Mouse (Mus musculus): ENCODE measurements around the gene Hdgf. TPM values are rescaled to one million over a fixed set of nuclear protein-coding genes. Genes with fewer than 3 reads are reported as not detected.
A peak's percentile ranks its signal among the peaks of the same experiment; 100 is the strongest.

The Hdgf gene
- polyA plus RNA-seq, 1 experiment from 2014 or later = 520 TPM

DNA sequence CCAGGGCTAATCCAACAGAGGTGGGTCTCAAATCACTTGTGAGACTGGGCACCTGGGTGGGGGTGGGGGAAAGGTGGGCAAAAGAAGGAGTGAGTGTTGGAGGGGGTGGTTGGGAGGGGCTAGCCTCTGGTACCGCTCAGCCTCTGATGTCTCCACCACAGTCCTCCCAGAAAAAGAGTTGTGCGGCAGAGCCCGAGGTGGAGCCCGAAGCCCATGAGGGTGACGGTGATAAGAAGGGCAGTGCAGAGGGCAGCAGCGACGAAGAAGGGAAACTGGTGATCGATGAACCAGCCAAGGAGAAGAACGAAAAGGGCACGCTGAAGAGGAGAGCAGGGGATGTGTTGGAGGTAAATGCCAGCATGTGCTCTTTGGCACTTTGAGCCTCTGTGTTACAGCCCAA, 7.8 kb downstream of the Hdgf start:
- Histone ChIP-seq H3K9me3 (ENCODE audit: control insufficient read depth, low read length) (no peaks in the 10 kb centered on the region), H3K4me2 (no peak overlapping the region), H3K4me1 (replicated peaks; ENCODE audit: control insufficient read depth, insufficient read depth, low read length) (peaks cover 41% of the 10 kb centered on the region), H3K4me3 (ENCODE audit: low read depth, low read length) (no peak overlapping the region), H3K27me3 (replicated peaks; ENCODE audit: control insufficient read depth, insufficient read depth, low read length) (no peaks in the 10 kb centered on the region), H3K9ac (ENCODE audit: low read depth, low read length) (no peak overlapping the region), H3K27ac (ENCODE audit: low read depth, low read length) (no peak overlapping the region), H3K36me3 (ENCODE audit: control insufficient read depth, insufficient read depth, low read length) (peaks cover 33% of the 10 kb centered on the region)
- WGBS = 83% methylated on average over 10 of the region's 10 CpGs
- ATAC-seq (replicated peaks; ENCODE audit: low FRiP score) = no peak
- DNase-seq (ENCODE audit: low spot score) = no peak

DNA sequence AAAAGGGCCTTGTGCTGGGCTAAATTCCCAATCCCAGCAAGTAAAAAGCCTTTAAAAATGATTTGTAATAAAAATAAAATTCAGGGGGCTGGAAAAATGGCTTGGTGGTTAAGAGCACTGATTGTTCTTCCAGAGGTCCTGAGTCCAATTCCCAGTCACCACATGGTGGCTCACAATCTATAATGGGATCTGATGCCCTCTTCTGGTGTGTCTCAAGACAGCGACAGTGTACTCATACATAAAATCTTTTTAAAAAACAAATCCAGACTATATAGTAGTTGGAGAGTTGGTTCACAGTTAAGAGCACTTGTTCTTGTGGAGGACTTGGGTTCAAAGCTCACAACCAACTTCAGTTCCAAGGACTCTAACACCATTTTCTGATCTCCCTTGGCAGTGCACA, 10.9 kb downstream of the Hdgf start:
- DNase-seq (ENCODE audit: low spot score) (no peak), ATAC-seq (replicated peaks; ENCODE audit: low FRiP score) (no peak)
- 86% methylated on average over 1 of the region's 1 CpGs for WGBS
- H3K36me3 ChIP-seq (ENCODE audit: control insufficient read depth, insufficient read depth, low read length) = peaks cover 37% of the 10 kb centered on the region
- no peak overlapping the region for H3K4me3 ChIP-seq (ENCODE audit: low read depth, low read length)
- no peaks in the 10 kb centered on the region for H3K27me3 ChIP-seq (replicated peaks; ENCODE audit: control insufficient read depth, insufficient read depth, low read length)
- H3K4me2 ChIP-seq = no peak overlapping the region
- no peaks in the 10 kb centered on the region for H3K9me3 ChIP-seq (ENCODE audit: control insufficient read depth, low read length)
- no peak overlapping the region for H3K27ac ChIP-seq (ENCODE audit: low read depth, low read length)
- H3K9ac ChIP-seq (ENCODE audit: low read depth, low read length) = no peak overlapping the region
- H3K4me1 ChIP-seq (replicated peaks; ENCODE audit: control insufficient read depth, insufficient read depth, low read length) = peaks cover 11% of the 10 kb centered on the region; the same call in 1 of the 2 replicates

DNA sequence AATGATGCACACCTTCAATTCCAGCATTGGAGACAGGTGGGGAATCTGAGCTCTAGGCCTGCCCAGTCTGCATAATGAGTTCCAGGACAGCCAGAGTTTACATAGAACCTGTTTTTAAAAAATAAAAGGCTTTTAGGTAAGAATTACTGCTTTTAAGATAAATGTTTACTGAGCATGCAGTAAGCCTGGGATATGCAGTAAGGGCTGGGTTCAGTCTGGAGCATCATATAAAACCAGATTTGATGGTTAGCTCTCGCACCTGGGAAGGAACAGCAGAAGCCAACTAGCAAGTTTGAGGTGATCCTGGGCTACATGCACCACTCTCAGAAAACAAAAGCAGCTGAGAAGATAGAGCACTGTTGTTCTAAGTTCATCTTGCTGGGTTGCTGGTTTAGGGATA, 12.4 kb downstream of the Hdgf start:
- Histone ChIP-seq H3K27me3 (replicated peaks; ENCODE audit: control insufficient read depth, insufficient read depth, low read length) (no peaks in the 10 kb centered on the region), H3K4me1 (replicated peaks; ENCODE audit: control insufficient read depth, insufficient read depth, low read length) (peaks cover 3% of the 10 kb centered on the region; the same call in 1 of the 2 replicates), H3K9ac (ENCODE audit: low read depth, low read length) (no peak overlapping the region; the same call in 1 of the 2 replicates), H3K36me3 (ENCODE audit: control insufficient read depth, insufficient read depth, low read length) (peaks cover 42% of the 10 kb centered on the region), H3K27ac (ENCODE audit: low read depth, low read length) (0 out of 2 replicates have a peak overlapping the region, but pooled peaks have one; percentile 38), H3K9me3 (ENCODE audit: control insufficient read depth, low read length) (no peaks in the 10 kb centered on the region), H3K4me3 (ENCODE audit: low read depth, low read length) (peak overlapping the region; percentile 73; the same call in 1 of the 2 replicates), H3K4me2 (peak overlapping the region; percentile 84)
- ATAC-seq (replicated peaks; ENCODE audit: low FRiP score) (no peak), DNase-seq (ENCODE audit: low spot score) (no peak)
- WGBS = 82% methylated on average over 1 of the region's 1 CpGs

DNA sequence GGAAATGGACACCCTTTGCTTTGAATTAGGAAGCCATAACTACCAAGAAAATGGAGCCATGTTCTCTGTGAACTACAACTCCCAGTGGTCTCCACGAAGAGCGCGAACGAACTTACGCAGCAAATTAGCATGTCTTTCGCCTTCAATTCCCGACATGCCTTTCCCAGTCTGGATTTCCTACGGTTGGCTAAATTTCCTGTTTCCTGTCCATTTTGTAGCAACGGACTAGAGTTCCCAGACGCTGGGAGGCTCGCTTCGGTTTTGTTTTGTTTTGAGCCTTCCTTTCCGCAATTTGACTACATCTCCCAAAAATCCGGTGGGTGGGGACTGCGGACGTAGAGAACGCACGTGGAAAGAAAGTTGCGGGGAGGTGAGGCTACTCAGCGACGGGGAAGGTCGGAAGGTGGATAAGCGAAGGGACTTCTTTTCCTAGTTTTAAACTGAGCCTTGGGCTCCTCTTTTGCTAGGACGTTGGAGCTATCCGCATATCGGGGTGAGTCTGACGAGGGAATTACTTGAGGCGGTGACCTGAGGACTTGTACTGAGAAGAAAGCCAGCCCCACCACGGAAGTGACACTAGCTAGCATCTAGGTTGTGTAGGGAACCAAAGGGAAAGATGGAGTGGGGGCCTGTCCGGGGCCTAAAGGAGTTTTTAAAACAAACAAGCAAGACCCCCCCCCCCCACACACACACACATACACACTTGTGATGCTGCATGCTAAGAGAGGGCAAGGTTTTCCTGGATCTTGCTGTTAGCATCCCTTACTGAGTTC, 13.4 kb downstream of the Hdgf start, which contains the start of gene Mrpl24:
TSS of gene Mrpl24 (plus strand) at position 171 of the 773 bp plus-strand sequence.
- WGBS = under 1% methylated on average over 30 of the region's 30 CpGs
- Histone ChIP-seq H3K9ac (ENCODE audit: low read depth, low read length) (peak within 1 kb of the TSS; percentile 87), H3K36me3 (ENCODE audit: control insufficient read depth, insufficient read depth, low read length) (peaks cover 47% of the 10 kb centered on the region), H3K4me2 (peak within 1 kb of the TSS; percentile 84), H3K4me3 (ENCODE audit: low read depth, low read length) (peak within 1 kb of the TSS; percentile 73), H3K9me3 (ENCODE audit: control insufficient read depth, low read length) (no peaks in the 10 kb centered on the region), H3K4me1 (replicated peaks; ENCODE audit: control insufficient read depth, insufficient read depth, low read length) (peaks cover 3% of the 10 kb centered on the region; the same call in 1 of the 2 replicates), H3K27me3 (replicated peaks; ENCODE audit: control insufficient read depth, insufficient read depth, low read length) (no peaks in the 10 kb centered on the region), H3K27ac (ENCODE audit: low read depth, low read length) (peak within 1 kb of the TSS; percentile 80)
- DNase-seq (ENCODE audit: low spot score) (peak; percentile 78), ATAC-seq (replicated peaks; ENCODE audit: low FRiP score) (peak; percentile 72)

DNA sequence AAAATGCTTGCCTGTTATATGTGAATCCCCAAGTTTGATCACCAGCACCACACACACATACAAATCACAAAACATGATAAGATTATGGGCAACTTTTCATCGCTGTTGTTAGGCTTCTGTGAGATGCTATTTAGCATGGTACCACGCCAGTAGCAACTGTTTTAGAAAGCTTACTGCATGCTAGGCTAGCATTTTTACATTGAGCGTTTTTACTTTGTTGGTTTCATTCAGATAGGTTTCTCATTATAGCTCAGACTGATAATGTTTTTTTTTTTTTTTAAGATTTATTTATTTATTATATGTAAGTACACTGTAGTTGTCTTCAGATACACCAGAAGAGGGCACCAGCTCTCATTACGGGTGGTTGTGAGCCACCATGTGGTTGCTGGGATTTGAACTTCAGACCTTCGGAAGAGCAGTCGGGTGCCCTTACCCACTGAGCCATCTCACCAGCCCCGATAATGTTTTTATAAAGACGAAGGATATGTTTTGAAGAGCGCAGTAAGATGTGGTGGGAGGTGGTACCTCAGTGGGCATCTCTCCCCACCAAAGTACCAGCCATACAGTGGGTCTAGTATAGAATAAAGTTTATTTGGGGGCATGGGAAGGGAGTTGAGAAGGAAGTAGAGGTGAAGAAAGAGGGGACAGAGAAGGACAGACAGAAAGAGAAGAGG, 14.3 kb downstream of the Hdgf start:
- peak overlapping the region; percentile 87 for H3K9ac ChIP-seq (ENCODE audit: low read depth, low read length)
- DNase-seq (ENCODE audit: low spot score) = no peak
- H3K27ac ChIP-seq (ENCODE audit: low read depth, low read length) = no peak overlapping the region

DNA sequence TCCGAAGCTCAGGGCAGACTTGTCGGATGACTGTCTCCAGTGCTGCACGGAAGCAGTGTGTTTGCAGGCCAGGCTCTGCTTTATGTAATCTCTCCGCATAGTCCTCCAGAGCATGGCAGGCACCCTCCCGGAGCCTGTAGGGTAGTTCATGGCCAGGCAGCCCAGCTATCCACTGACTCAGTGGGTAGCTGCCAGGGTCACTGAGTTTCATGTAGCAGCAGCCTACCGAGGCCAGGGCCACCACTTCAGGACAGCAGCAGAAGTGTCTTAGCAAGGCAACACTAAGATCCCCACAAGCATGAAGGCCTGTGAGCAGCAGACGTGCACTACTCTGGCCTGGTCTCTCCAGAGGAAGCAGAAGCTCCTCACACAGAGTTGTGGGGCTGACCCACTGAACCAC, 18.9 kb downstream of the Hdgf start:
- H3K4me1 ChIP-seq (replicated peaks; ENCODE audit: control insufficient read depth, insufficient read depth, low read length) = peaks cover 4% of the 10 kb centered on the region; the same call in 1 of the 2 replicates
- H3K4me3 ChIP-seq (ENCODE audit: low read depth, low read length) = no peak overlapping the region
- H3K9me3 ChIP-seq (ENCODE audit: control insufficient read depth, low read length) = no peaks in the 10 kb centered on the region
- WGBS = 92% methylated on average over 7 of the region's 7 CpGs
- H3K4me2 ChIP-seq = no peak overlapping the region
- no peak overlapping the region for H3K27ac ChIP-seq (ENCODE audit: low read depth, low read length)
- ATAC-seq (replicated peaks; ENCODE audit: low FRiP score) (no peak), DNase-seq (ENCODE audit: low spot score) (no peak)
- no peak overlapping the region for H3K9ac ChIP-seq (ENCODE audit: low read depth, low read length)
- H3K27me3 ChIP-seq (replicated peaks; ENCODE audit: control insufficient read depth, insufficient read depth, low read length) = no peaks in the 10 kb centered on the region
- peaks cover 35% of the 10 kb centered on the region for H3K36me3 ChIP-seq (ENCODE audit: control insufficient read depth, insufficient read depth, low read length)

More for the DNA sequence above, 14.3 kb downstream of the Hdgf start:
- H3K27me3 ChIP-seq (replicated peaks; ENCODE audit: control insufficient read depth, insufficient read depth, low read length) = no peaks in the 10 kb centered on the region
- H3K4me2 ChIP-seq = peak overlapping the region; percentile 84
- no peak for ATAC-seq (replicated peaks; ENCODE audit: low FRiP score)
- no peaks in the 10 kb centered on the region for H3K9me3 ChIP-seq (ENCODE audit: control insufficient read depth, low read length)
- peaks cover 46% of the 10 kb centered on the region for H3K36me3 ChIP-seq (ENCODE audit: control insufficient read depth, insufficient read depth, low read length)
- H3K4me3 ChIP-seq (ENCODE audit: low read depth, low read length) = peak overlapping the region; percentile 73
- H3K4me1 ChIP-seq (replicated peaks; ENCODE audit: control insufficient read depth, insufficient read depth, low read length) = peaks cover 3% of the 10 kb centered on the region; the same call in 1 of the 2 replicates
- WGBS = 57% methylated on average over 9 of the region's 9 CpGs

DNA sequence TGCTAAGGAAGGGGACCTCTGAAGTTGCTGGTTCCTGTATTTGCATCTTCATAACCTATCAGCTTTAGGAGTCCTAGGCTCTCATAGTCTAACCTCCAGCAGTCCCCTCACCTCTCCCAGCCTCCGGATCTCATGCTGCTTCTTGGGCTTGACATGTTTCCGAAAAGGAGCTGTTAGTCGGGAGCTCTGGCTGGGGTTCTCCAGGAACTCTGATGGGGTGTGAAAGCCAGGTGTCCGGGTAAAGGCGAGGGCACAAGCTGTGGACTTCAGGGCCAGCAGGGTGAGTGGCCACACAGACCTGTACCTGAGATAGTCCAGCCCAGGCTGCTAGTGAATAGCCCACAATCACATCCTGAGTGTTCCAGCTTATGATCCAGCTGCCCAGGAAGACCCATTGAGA, 21.3 kb downstream of the Hdgf start:
- H3K4me2 ChIP-seq = no peak overlapping the region
- no peak overlapping the region for H3K4me3 ChIP-seq (ENCODE audit: low read depth, low read length)
- H3K9me3 ChIP-seq (ENCODE audit: control insufficient read depth, low read length) = no peaks in the 10 kb centered on the region
- ATAC-seq (replicated peaks; ENCODE audit: low FRiP score) (no peak), DNase-seq (ENCODE audit: low spot score) (no peak)
- peaks cover 9% of the 10 kb centered on the region for H3K4me1 ChIP-seq (replicated peaks; ENCODE audit: control insufficient read depth, insufficient read depth, low read length)
- H3K27me3 ChIP-seq (replicated peaks; ENCODE audit: control insufficient read depth, insufficient read depth, low read length) = no peaks in the 10 kb centered on the region
- no peak overlapping the region for H3K27ac ChIP-seq (ENCODE audit: low read depth, low read length)
- peaks cover 30% of the 10 kb centered on the region for H3K36me3 ChIP-seq (ENCODE audit: control insufficient read depth, insufficient read depth, low read length)
- H3K9ac ChIP-seq (ENCODE audit: low read depth, low read length) = no peak overlapping the region
- 89% methylated on average over 5 of the region's 5 CpGs for WGBS

DNA sequence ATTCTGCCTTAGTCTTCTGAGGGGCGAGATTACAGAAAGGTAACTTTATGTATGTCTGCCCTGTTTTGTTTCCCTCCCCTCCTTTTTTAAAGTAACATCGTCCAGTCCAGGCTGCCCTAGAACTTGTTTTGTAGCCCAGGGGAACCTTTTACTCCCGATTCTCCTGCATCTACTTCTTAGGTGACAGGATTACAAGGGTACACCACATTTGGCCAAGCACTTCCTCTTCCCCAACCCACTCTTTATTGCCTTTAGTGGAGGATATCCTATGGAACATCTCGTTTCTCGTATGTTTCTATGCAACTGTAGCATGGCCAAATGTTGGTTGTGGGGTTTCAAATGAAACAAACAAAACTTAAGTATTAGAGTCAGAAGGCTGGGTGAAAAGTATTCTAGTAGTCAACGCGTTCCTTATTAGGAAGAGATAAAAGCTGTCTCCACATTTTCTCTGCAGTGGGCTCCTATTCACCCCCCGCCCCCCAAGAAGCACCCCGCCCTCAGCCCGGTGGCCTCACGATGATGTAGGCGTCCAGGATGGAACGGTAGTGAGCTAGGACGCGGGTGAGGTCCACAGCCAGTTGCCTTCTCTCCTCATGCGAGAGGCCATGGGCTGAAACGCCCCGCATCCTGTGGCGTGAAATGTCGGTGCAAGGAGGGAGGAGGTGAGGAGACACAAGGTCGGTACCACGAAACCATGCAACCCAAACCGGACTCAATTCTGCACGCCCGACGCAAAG, 23.4 kb downstream of the Hdgf start:
- H3K4me3 ChIP-seq (ENCODE audit: low read depth, low read length) = peak overlapping the region; percentile 78
- peak overlapping the region; percentile 76 for H3K27ac ChIP-seq (ENCODE audit: low read depth, low read length)
- H3K36me3 ChIP-seq (ENCODE audit: control insufficient read depth, insufficient read depth, low read length) = peaks cover 23% of the 10 kb centered on the region
- ATAC-seq (replicated peaks; ENCODE audit: low FRiP score) = peak; percentile 63
- peak overlapping the region; percentile 88 for H3K4me2 ChIP-seq
- DNase-seq (ENCODE audit: low spot score) = no peak
- peak overlapping the region; percentile 78 for H3K9ac ChIP-seq (ENCODE audit: low read depth, low read length)
- no peaks in the 10 kb centered on the region for H3K9me3 ChIP-seq (ENCODE audit: control insufficient read depth, low read length)
- no peaks in the 10 kb centered on the region for H3K27me3 ChIP-seq (replicated peaks; ENCODE audit: control insufficient read depth, insufficient read depth, low read length)
- WGBS = 4% methylated on average over 26 of the region's 26 CpGs
- peaks cover 12% of the 10 kb centered on the region for H3K4me1 ChIP-seq (replicated peaks; ENCODE audit: control insufficient read depth, insufficient read depth, low read length)

All from liver, embryonic 11.5 days (tissue).